Mouse (Mus musculus) ES-Bruce4 (cell line): ENCODE results near the gene Inpp5a.

Experiments used
- CTCF ChIP-seq: IDR thresholded peaks from one replicate; pipeline ENCODE4 v1.8.1; 2011; ENCODE audit warnings: low read depth, low read length
- EP300 ChIP-seq: IDR thresholded peaks from 2 replicates; pipeline ENCODE4 v1.6.1; 2011; ENCODE audit warnings: low read depth, low read length; ENCODE audit not compliant: insufficient read depth
- POLR2A ChIP-seq: IDR thresholded peaks from one replicate; pipeline ENCODE4 v1.8.1; 2011; ENCODE audit warnings: low read length; ENCODE audit not compliant: insufficient read depth

DNA sequence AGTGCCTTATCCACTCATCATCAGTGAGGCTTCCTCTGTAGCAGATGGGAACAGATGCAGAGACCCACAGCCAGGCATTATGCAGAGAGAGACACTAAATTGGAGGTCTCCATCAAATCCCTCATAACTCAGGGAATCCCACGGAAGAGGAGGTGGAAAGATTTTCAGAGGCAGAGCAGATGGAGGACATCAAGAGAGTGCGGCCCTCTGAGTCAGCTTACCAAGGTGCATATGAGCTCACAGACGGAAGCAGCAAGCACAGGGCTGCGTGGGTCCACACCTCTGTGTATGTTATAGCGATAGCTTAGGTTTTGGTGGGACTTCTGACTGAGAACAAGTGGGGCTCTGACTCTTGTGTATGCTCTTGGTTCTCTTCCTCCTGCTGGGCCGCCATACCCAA lies 33.9 kb downstream of the Inpp5a start:
- no peak for TF ChIP-seq CTCF
- no peak for TF ChIP-seq EP300
- TF ChIP-seq POLR2A = no peak
